Mouse (Mus musculus) v-Abl transformed pro-B cells (cell line): ENCODE measurements around the gene Bcl2l2.

Experiments
- in situ Hi-C, 2 experiments: fragments of 400-800 bp; cut with MboI; formaldehyde crosslinking; loops; one replicate each; pipeline ENCODE4 v1.15.1; 2025; ENCODE audit not compliant: unreplicated experiment in 2 of 2

Bcl2l2 gene

GRCm38 (mm10) chr14:54932645-54933150 lies 49.5 kb downstream of the Bcl2l2 start, which contains the start of gene Il25:
TSS of gene Il25 (plus strand) at chr14:54932695.
- in situ Hi-C loops = no loop called here

GRCm38 (mm10) chr14:54935904-54936830 lies 53.0 kb downstream of the Bcl2l2 start, which contains the start of gene Cmtm5:
TSS of gene Cmtm5 (plus strand) at chr14:54936261.
- in situ Hi-C loops = loop anchor here in 1 of 2 experiments (5.0 kb wide), 1 partner anchor 94 kb away; no protein-coding TSS in a partner anchor

- in situ Hi-C loops = loop anchor here in 1 of 2 experiments (5.0 kb wide), 1 partner anchor 94 kb away; no protein-coding TSS in a partner anchor
These were observed 53.6 kb downstream of the Bcl2l2 start for GRCm38 (mm10) chr14:54936831-54937160.

GRCm38 (mm10) chr14:54937361-54938182 lies 54.4 kb downstream of the Bcl2l2 start:
- in situ Hi-C loops = loop anchor here in 1 of 2 experiments (5.0 kb wide), 1 partner anchor 95 kb away; no protein-coding TSS in a partner anchor
